Mouse (Mus musculus): ENCODE data around the gene Map2. TPM values are rescaled to one million over a fixed set of nuclear protein-coding genes. Genes with fewer than 3 reads are reported as not detected.

The Map2 gene
- polyA plus RNA-seq, 1 experiment = not detected

DNA sequence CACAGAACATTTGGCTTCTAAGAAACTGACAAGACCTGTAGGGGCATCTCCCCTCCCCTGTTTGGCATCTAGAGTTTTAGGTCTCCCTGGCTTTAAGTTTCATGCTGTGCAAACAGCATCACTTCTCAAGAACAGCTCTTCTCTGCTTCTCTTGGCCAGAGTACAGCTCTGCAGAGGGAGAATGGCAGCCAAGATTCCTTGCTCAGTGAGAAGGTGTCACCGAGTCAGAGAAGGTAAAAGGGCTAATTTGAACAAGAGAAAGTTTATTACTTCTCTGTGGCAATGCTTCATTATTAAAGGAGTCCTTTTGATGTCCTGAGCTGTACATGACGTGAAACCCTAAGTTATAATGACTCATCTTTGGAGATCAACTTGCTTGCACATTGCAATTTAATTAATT lies 10.4 kb upstream of the Map2 start:
- TF ChIP-seq GATA1 (IDR thresholded peaks at IDR 0.05; ENCODE audit: low read length) (no peak), TAL1 (IDR thresholded peaks at IDR 0.05; ENCODE audit: low read length) (no peak)
- no peaks in the 10 kb centered on the region for H3K4me1 ChIP-seq (ENCODE audit: control insufficient read depth)
- H3K36me3 ChIP-seq (ENCODE audit: control insufficient read depth) = no peaks in the 10 kb centered on the region
- no peak overlapping the region for H3K4me3 ChIP-seq (replicated peaks)
- no peaks in the 10 kb centered on the region for H3K9me3 ChIP-seq (ENCODE audit: control insufficient read depth, low read length)
- no peaks in the 10 kb centered on the region for H3K27me3 ChIP-seq (ENCODE audit: control insufficient read depth)

DNA sequence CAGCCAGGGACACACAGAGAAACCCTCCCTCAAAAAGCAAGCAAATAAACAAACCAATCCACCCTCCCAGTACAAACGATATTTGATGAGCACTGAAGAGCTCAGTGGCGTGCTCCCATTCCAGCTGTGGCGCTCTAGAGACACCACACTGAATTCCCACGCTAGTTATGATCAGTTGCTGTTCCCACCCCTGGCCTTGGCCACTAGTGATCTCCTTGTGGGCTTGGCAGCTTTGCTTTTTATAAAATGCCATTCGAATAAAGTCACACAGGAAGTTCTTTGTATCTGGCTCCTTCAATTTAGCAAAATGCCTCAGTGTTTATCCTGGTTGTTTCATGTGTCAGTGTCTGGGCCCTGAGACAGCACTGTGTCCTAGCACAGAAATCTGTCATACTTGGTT lies 6.4 kb upstream of the Map2 start:
- Histone ChIP-seq H3K36me3 (ENCODE audit: control insufficient read depth) (no peaks in the 10 kb centered on the region), H3K4me1 (ENCODE audit: control insufficient read depth) (no peaks in the 10 kb centered on the region), H3K4me3 (replicated peaks) (no peak overlapping the region), H3K9me3 (ENCODE audit: control insufficient read depth, low read length) (no peaks in the 10 kb centered on the region), H3K27me3 (ENCODE audit: control insufficient read depth) (no peaks in the 10 kb centered on the region)
- no peak for TF ChIP-seq TAL1 (IDR thresholded peaks at IDR 0.05; ENCODE audit: low read length)
- TF ChIP-seq GATA1 (IDR thresholded peaks at IDR 0.05; ENCODE audit: low read length) = no peak

DNA sequence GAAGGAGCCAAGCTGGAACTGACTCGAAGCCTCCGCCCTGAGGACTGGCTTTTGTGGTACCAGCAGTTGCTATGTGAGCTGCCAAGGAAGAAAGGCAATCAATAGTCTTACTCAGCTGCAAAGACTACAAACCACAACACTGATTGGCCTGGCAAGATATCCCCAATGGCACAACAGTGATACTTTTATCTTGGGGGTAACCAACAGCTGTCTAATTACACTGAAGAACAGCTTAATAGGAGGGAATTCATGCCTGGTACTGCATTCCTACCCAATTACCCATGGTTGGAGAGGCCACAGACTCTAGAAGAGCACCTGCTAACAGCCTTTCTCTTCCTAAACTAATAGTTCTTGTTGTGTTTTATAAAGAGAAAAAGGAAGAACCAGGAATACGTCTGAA lies 2.9 kb upstream of the Map2 start:
- H3K4me3 ChIP-seq (replicated peaks) = no peak overlapping the region
- H3K36me3 ChIP-seq (ENCODE audit: control insufficient read depth) = no peaks in the 10 kb centered on the region
- peaks cover 12% of the 10 kb centered on the region for H3K27me3 ChIP-seq (ENCODE audit: control insufficient read depth)
- no peaks in the 10 kb centered on the region for H3K9me3 ChIP-seq (ENCODE audit: control insufficient read depth, low read length)
- no peaks in the 10 kb centered on the region for H3K4me1 ChIP-seq (ENCODE audit: control insufficient read depth)
- TF ChIP-seq TAL1 (IDR thresholded peaks at IDR 0.05; ENCODE audit: low read length) (no peak), GATA1 (IDR thresholded peaks at IDR 0.05; ENCODE audit: low read length) (no peak)

DNA sequence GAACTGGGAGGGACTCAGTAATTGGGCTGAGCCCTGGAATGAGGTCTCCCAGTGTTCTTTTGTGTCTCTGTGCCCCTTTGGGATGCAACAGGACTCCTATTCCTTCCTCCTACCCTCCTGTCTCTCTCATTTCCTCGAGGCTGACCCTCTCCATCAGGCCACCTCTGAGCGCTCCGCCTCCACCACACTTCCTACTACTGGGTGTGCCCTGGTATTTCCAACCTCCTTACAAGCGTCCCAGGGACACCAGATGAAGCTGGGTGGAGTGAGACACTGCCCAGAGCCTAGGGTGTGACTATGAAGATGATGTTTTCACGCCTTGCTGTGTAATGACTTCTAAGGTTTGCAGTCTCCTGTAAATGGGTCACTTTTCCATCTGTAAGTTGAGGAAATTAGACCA lies 1.4 kb upstream of the Map2 start:
- peaks cover 12% of the 10 kb centered on the region for H3K27me3 ChIP-seq (ENCODE audit: control insufficient read depth)
- no peaks in the 10 kb centered on the region for H3K4me1 ChIP-seq (ENCODE audit: control insufficient read depth)
- no peaks in the 10 kb centered on the region for H3K9me3 ChIP-seq (ENCODE audit: control insufficient read depth, low read length)
- no peak overlapping the region for H3K4me3 ChIP-seq (replicated peaks)
- H3K36me3 ChIP-seq (ENCODE audit: control insufficient read depth) = no peaks in the 10 kb centered on the region
- TF ChIP-seq GATA1 (IDR thresholded peaks at IDR 0.05; ENCODE audit: low read length) = no peak
- TF ChIP-seq TAL1 (IDR thresholded peaks at IDR 0.05; ENCODE audit: low read length) = no peak

DNA sequence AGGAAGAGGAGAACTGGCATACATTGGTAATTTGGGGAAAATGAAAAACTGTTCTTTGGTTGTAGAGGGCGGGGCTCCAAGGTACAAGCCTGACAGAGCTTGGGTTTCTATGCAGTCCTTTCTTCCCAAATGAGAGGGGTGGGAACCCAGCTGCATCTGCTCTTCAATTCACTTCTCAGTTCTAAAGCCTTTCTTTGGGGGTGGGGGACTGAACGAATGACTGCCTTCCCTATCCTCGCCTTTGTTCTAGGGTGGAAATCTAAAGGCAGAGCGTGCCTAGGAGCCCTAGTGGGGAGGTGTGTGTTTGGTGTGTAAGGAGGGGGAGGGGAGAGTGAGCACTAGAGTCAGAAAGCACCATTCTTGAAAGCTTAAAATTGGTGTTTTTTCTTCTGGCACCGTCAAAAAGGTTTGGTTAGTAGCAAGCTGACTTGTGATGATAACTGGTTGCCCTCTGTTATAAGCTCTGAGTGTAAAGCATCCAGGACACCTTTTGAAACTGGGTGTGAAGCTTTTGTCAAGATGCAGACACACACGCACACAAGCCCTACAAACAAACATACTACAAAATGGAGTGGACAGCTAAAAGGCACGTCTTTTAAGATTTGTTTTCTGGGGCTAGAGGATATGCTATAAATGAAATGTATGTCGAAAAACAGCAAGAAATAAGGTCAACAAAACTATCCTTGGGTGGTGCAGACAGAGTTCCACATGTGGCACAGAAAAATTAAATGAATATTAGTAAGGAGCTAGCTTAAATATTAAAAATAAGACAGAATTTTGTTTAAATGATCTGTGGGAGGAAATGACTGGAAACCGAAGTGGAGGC lies 1.2 kb downstream of the Map2 start:
- H3K27me3 ChIP-seq (ENCODE audit: control insufficient read depth) = peaks cover 12% of the 10 kb centered on the region
- no peak for TF ChIP-seq GATA1 (IDR thresholded peaks at IDR 0.05; ENCODE audit: low read length)
- TF ChIP-seq TAL1 (IDR thresholded peaks at IDR 0.05; ENCODE audit: low read length) = no peak

DNA sequence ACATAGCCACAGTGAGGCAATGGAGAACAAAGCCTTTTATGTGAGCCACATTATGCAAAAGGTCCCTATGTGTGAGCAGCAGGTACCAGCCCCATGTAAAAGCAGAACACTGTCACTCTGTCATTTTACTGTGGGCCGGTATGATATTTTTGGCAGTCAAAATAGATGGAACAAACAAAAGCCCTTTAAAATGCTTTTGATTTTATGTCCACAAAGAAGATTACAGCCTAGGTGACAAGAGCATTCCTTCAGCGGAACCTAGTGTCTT lies 1.7 kb downstream of the Map2 start:
- no peak for TF ChIP-seq TAL1 (IDR thresholded peaks at IDR 0.05; ENCODE audit: low read length)

More for the DNA sequence above, 1.2 kb downstream of the Map2 start:
- H3K4me3 ChIP-seq (replicated peaks) = no peak overlapping the region
- H3K36me3 ChIP-seq (ENCODE audit: control insufficient read depth) = no peaks in the 10 kb centered on the region
- H3K4me1 ChIP-seq (ENCODE audit: control insufficient read depth) = no peaks in the 10 kb centered on the region
- H3K9me3 ChIP-seq (ENCODE audit: control insufficient read depth, low read length) = no peaks in the 10 kb centered on the region

DNA sequence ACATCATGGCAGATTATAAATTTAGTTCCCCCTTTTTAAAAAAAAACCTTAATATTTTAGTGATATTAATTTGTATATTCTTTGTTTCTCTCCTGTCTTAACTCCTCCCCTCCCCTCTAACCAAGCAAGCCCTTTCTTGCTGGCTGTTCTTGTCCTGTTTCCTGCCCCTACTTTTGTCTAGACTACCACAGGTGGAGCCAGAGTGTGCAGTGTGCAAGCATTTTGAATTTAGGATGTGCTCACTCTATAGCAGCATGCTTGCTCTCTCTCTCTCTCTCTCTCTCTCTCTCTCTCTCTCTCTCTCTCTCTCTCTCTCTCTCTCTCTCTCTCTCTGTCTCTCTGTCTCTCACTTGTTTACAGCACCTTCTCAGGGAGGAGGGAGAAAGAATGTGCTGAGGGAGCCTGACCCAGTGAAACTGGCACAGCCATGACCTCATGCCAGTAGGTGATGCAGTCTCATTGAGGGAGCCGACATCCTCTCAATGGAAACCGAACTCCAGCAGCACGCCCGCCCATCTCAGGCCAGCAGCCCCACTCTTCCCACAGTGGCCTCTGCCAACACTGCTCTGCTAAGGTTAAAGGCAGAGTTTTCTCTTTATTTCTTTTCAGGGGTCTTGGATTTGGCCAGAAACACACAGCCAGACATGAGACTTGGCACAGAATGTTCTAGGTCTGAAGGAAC lies 2.6 kb downstream of the Map2 start:
- H3K36me3 ChIP-seq (ENCODE audit: control insufficient read depth) = no peaks in the 10 kb centered on the region
- no peaks in the 10 kb centered on the region for H3K9me3 ChIP-seq (ENCODE audit: control insufficient read depth, low read length)
- no peak for TF ChIP-seq TAL1 (IDR thresholded peaks at IDR 0.05; ENCODE audit: low read length)
- TF ChIP-seq GATA1 (IDR thresholded peaks at IDR 0.05; ENCODE audit: low read length) = no peak
- peaks cover 12% of the 10 kb centered on the region for H3K27me3 ChIP-seq (ENCODE audit: control insufficient read depth)
- no peaks in the 10 kb centered on the region for H3K4me1 ChIP-seq (ENCODE audit: control insufficient read depth)
- H3K4me3 ChIP-seq (replicated peaks) = no peak overlapping the region

More for the DNA sequence above, 1.7 kb downstream of the Map2 start:
- no peaks in the 10 kb centered on the region for H3K4me1 ChIP-seq (ENCODE audit: control insufficient read depth)
- H3K9me3 ChIP-seq (ENCODE audit: control insufficient read depth, low read length) = no peaks in the 10 kb centered on the region
- H3K36me3 ChIP-seq (ENCODE audit: control insufficient read depth) = no peaks in the 10 kb centered on the region
- H3K27me3 ChIP-seq (ENCODE audit: control insufficient read depth) = peaks cover 12% of the 10 kb centered on the region
- H3K4me3 ChIP-seq (replicated peaks) = no peak overlapping the region

DNA sequence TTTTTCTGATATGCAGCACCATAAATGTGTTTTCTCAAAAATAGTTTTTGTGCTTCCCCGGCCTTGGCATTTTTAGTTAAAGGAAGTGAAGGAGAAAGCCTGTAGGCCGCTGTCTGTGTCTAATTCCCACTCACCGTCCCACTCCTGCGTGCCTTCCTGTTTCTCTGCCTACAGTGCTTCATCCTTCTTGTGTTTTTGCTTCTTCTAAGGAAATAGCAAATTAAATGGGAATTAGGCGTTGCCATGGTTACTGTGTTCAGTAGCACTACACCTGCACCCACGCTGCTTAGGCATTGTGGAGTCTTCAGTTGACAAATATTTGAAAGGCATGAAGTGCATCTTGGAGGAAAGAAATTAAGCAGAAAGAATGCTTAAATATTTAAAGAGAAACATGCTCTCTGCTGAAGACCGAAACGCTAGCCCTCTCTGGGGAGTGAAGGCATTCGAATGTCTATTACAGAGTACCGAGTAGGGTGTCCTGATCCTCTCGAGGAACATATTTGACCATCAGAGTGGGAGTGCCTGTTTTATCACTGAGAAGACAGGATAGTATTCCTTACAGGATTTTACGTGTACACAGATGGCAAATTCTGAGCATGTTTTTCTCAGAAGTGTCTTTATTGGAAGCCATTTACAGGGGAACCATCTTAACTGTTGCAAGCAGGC lies 12.1 kb downstream of the Map2 start:
- Histone ChIP-seq H3K27me3 (ENCODE audit: control insufficient read depth) (no peaks in the 10 kb centered on the region), H3K36me3 (ENCODE audit: control insufficient read depth) (no peaks in the 10 kb centered on the region), H3K4me1 (ENCODE audit: control insufficient read depth) (no peaks in the 10 kb centered on the region), H3K4me3 (replicated peaks) (no peak overlapping the region), H3K9me3 (ENCODE audit: control insufficient read depth, low read length) (no peaks in the 10 kb centered on the region)
- TF ChIP-seq TAL1 (IDR thresholded peaks at IDR 0.05; ENCODE audit: low read length) (no peak), GATA1 (IDR thresholded peaks at IDR 0.05; ENCODE audit: low read length) (no peak)

DNA sequence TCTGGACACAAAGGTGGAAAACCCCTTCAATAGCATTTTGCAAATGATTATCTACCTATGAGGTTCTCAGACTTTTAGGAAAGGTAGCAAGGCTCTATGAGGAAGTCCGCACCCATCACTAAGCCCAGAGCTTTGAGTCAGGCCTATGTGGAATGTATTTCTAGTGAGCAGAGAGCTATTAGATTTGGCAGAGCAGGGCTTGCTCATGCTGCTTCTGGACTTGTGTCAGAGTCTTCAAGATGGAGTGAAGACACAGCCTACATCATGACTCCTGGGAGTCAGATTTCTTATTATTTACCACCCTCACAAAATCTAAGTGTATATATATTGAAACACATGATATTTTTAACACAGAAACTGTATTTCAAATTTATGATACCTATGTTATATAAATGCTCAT lies 17.3 kb downstream of the Map2 start:
- no peak overlapping the region for H3K4me3 ChIP-seq (replicated peaks)
- no peak for TF ChIP-seq GATA1 (IDR thresholded peaks at IDR 0.05; ENCODE audit: low read length)
- TF ChIP-seq TAL1 (IDR thresholded peaks at IDR 0.05; ENCODE audit: low read length) = no peak
- no peaks in the 10 kb centered on the region for H3K27me3 ChIP-seq (ENCODE audit: control insufficient read depth)
- H3K9me3 ChIP-seq (ENCODE audit: control insufficient read depth, low read length) = no peaks in the 10 kb centered on the region
- H3K4me1 ChIP-seq (ENCODE audit: control insufficient read depth) = no peaks in the 10 kb centered on the region
- H3K36me3 ChIP-seq (ENCODE audit: control insufficient read depth) = no peaks in the 10 kb centered on the region

Measured in erythroblast, embryonic 14.5 days (primary cell).